Mouse (Mus musculus): Measurements from ENCODE around the gene Pdcd1. TPM values are rescaled to one million over a fixed set of nuclear protein-coding genes. Genes with fewer than 3 reads are reported as not detected.

The Pdcd1 gene
- total RNA-seq (2021) (not detected), polyA plus RNA-seq (2012; rRNA removed) (0.06 and 0.09 TPM in 2 replicates)
- long read RNA-seq = 0 reads

- no peak within 1 kb of the TSS for H3K4me3 ChIP-seq
- no peaks in the 10 kb centered on the region for H3K79me2 ChIP-seq (replicated peaks; ENCODE audit: control insufficient read depth, insufficient read depth, low read length)
- 32% methylated on average over 5 of the region's 6 CpGs for WGBS
- DNase-seq = no peak
- no peaks in the 10 kb centered on the region for H3K36me3 ChIP-seq (ENCODE audit: control insufficient read depth, insufficient read depth, low read length)
- no peaks in the 10 kb centered on the region for H3K27me3 ChIP-seq (ENCODE audit: control insufficient read depth, insufficient read depth, low read length)
- intact Hi-C loops (cut with DNase I) = no loop called here
- TF ChIP-seq CTCF (IDR thresholded peaks at IDR 0.05) (no peak), EP300 (IDR thresholded peaks at IDR 0.05; ENCODE audit: insufficient read depth, low read depth, low read length) (no peak), POLR2A (IDR thresholded peaks at IDR 0.05; ENCODE audit: insufficient read depth, low read depth, low read length) (no peak)
- no peak within 1 kb of the TSS for H3K27ac ChIP-seq
- no peaks in the 10 kb centered on the region for H3K4me1 ChIP-seq (ENCODE audit: control insufficient read depth, insufficient read depth, low read length)
- H3K9ac ChIP-seq (ENCODE audit: low read depth, low read length) = no peak within 1 kb of the TSS
These were observed at the start of gene Pdcd1 for GRCm38 (mm10) chr1:94052373-94052772. Gene Pdcd1 (minus strand): TSS chr1:94052553.

- H3K79me2 ChIP-seq (replicated peaks; ENCODE audit: control insufficient read depth, insufficient read depth, low read length) = no peaks in the 10 kb centered on the region
- no peak overlapping the region for H3K4me3 ChIP-seq
- no peak overlapping the region for H3K9ac ChIP-seq (ENCODE audit: low read depth, low read length)
- intact Hi-C loops (cut with DNase I) = no loop called here
- TF ChIP-seq CTCF (IDR thresholded peaks at IDR 0.05) = no peak
- no peak for TF ChIP-seq POLR2A (IDR thresholded peaks at IDR 0.05; ENCODE audit: insufficient read depth, low read depth, low read length)
- TF ChIP-seq EP300 (IDR thresholded peaks at IDR 0.05; ENCODE audit: insufficient read depth, low read depth, low read length) = no peak
- no peak overlapping the region for H3K27ac ChIP-seq
- H3K4me1 ChIP-seq (ENCODE audit: control insufficient read depth, insufficient read depth, low read length) = no peaks in the 10 kb centered on the region
- no peaks in the 10 kb centered on the region for H3K36me3 ChIP-seq (ENCODE audit: control insufficient read depth, insufficient read depth, low read length)
- DNase-seq = no peak
- 29% methylated on average over 1 of the region's 1 CpGs for WGBS
- no peaks in the 10 kb centered on the region for H3K27me3 ChIP-seq (ENCODE audit: control insufficient read depth, insufficient read depth, low read length)
These were observed 39.4 kb upstream of the Pdcd1 start for GRCm38 (mm10) chr1:94091788-94092187.

DNA sequence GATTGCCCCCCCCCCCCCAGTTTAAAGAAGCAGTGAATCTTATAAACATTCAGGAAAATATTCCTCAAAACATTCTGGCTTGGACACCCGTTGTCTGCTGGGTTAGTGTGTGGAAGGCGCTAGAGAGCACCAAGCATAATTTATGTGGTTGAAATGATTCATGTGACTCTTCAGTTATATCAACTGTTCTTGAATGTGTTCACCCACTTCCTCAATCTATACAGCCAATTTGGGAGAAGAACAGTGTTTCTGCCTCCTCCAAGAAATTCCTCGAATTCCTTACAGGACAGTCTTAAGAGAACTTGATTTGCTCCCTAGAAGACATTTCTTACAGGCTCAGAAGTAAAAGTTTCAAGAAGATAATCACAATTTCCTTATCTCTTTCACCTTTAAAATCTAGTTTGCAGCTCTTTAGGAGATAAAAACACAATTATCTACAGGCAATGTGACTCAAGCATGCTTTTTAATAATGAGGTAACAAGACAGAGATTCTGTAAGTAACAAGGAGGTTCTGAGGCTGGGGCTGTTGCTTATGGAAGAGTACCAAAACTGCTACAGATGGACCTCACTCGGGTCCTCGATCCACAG lies 34.1 kb upstream of the Pdcd1 start:
- no peak for DNase-seq
- intact Hi-C loops (cut with DNase I) = no loop called here
- Histone ChIP-seq H3K27ac (no peak overlapping the region), H3K36me3 (ENCODE audit: control insufficient read depth, insufficient read depth, low read length) (no peaks in the 10 kb centered on the region), H3K4me1 (ENCODE audit: control insufficient read depth, insufficient read depth, low read length) (no peaks in the 10 kb centered on the region), H3K9ac (ENCODE audit: low read depth, low read length) (no peak overlapping the region), H3K27me3 (ENCODE audit: control insufficient read depth, insufficient read depth, low read length) (no peaks in the 10 kb centered on the region), H3K4me3 (no peak overlapping the region), H3K79me2 (replicated peaks; ENCODE audit: control insufficient read depth, insufficient read depth, low read length) (no peaks in the 10 kb centered on the region)
- WGBS = 72% methylated on average over 5 of the region's 5 CpGs
- no peak for TF ChIP-seq EP300 (IDR thresholded peaks at IDR 0.05; ENCODE audit: insufficient read depth, low read depth, low read length)
- TF ChIP-seq CTCF (IDR thresholded peaks at IDR 0.05) = no peak
- no peak for TF ChIP-seq POLR2A (IDR thresholded peaks at IDR 0.05; ENCODE audit: insufficient read depth, low read depth, low read length)

- TF ChIP-seq CTCF (IDR thresholded peaks at IDR 0.05) (no peak), POLR2A (IDR thresholded peaks at IDR 0.05; ENCODE audit: insufficient read depth, low read depth, low read length) (no peak), EP300 (IDR thresholded peaks at IDR 0.05; ENCODE audit: insufficient read depth, low read depth, low read length) (no peak)
- Histone ChIP-seq H3K27ac (no peak overlapping the region), H3K36me3 (ENCODE audit: control insufficient read depth, insufficient read depth, low read length) (no peaks in the 10 kb centered on the region), H3K27me3 (ENCODE audit: control insufficient read depth, insufficient read depth, low read length) (no peaks in the 10 kb centered on the region), H3K9ac (ENCODE audit: low read depth, low read length) (no peak overlapping the region), H3K4me1 (ENCODE audit: control insufficient read depth, insufficient read depth, low read length) (no peaks in the 10 kb centered on the region), H3K79me2 (replicated peaks; ENCODE audit: control insufficient read depth, insufficient read depth, low read length) (no peaks in the 10 kb centered on the region), H3K4me3 (no peak overlapping the region)
- 79% methylated on average over 5 of the region's 5 CpGs for WGBS
- DNase-seq = no peak
- intact Hi-C loops (cut with DNase I) = no loop called here
These were observed 33.2 kb upstream of the Pdcd1 start for GRCm38 (mm10) chr1:94085324-94086105.

DNA sequence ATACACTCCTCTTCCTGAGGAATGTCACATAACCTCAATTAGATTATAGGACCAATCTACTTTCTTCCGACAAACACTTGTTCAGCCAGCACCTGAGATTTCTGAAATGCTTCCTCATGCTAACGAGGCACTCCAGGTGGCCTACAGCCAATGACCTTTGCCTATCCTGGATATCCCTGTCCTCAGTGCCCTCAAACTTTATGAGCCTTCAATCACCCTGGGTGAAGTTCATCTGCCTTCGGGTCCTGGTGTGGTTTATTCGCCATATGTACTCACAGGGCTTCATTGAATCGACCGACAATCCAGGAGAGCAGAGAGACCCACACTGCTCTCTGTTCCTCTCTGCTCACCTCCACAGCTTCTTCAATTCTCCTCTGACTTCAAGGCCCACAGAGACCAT lies 29.4 kb upstream of the Pdcd1 start:
- H3K79me2 ChIP-seq (replicated peaks; ENCODE audit: control insufficient read depth, insufficient read depth, low read length) = no peaks in the 10 kb centered on the region
- H3K27me3 ChIP-seq (ENCODE audit: control insufficient read depth, insufficient read depth, low read length) = no peaks in the 10 kb centered on the region
- WGBS = 85% methylated on average over 6 of the region's 6 CpGs
- no peaks in the 10 kb centered on the region for H3K4me1 ChIP-seq (ENCODE audit: control insufficient read depth, insufficient read depth, low read length)
- H3K9ac ChIP-seq (ENCODE audit: low read depth, low read length) = no peak overlapping the region
- intact Hi-C loops (cut with DNase I) = no loop called here
- no peak overlapping the region for H3K4me3 ChIP-seq
- H3K36me3 ChIP-seq (ENCODE audit: control insufficient read depth, insufficient read depth, low read length) = no peaks in the 10 kb centered on the region
- TF ChIP-seq CTCF (IDR thresholded peaks at IDR 0.05) (no peak), POLR2A (IDR thresholded peaks at IDR 0.05; ENCODE audit: insufficient read depth, low read depth, low read length) (no peak), EP300 (IDR thresholded peaks at IDR 0.05; ENCODE audit: insufficient read depth, low read depth, low read length) (no peak)
- H3K27ac ChIP-seq = no peak overlapping the region
- DNase-seq = no peak

GRCm38 (mm10) chr1:94081191-94081590 lies 28.8 kb upstream of the Pdcd1 start:
- no peaks in the 10 kb centered on the region for H3K36me3 ChIP-seq (ENCODE audit: control insufficient read depth, insufficient read depth, low read length)
- no peak overlapping the region for H3K9ac ChIP-seq (ENCODE audit: low read depth, low read length)
- H3K27ac ChIP-seq = no peak overlapping the region
- H3K4me1 ChIP-seq (ENCODE audit: control insufficient read depth, insufficient read depth, low read length) = no peaks in the 10 kb centered on the region
- no peaks in the 10 kb centered on the region for H3K27me3 ChIP-seq (ENCODE audit: control insufficient read depth, insufficient read depth, low read length)
- WGBS = 63% methylated on average over 11 of the region's 11 CpGs
- TF ChIP-seq EP300 (IDR thresholded peaks at IDR 0.05; ENCODE audit: insufficient read depth, low read depth, low read length) = no peak
- no peak for TF ChIP-seq CTCF (IDR thresholded peaks at IDR 0.05)
- TF ChIP-seq POLR2A (IDR thresholded peaks at IDR 0.05; ENCODE audit: insufficient read depth, low read depth, low read length) = no peak
- no peaks in the 10 kb centered on the region for H3K79me2 ChIP-seq (replicated peaks; ENCODE audit: control insufficient read depth, insufficient read depth, low read length)
- no peak overlapping the region for H3K4me3 ChIP-seq
- intact Hi-C loops (cut with DNase I) = no loop called here
- DNase-seq = no peak
